Mouse (Mus musculus): ENCODE measurements at regions not wholly inside any gene's neighbourhood (a gene's known extent, or its start where the extent isn't known, plus 50 kb on each side); places are given as distances from the start of the nearest gene placed in this dataset.
A peak's percentile ranks its signal among the peaks of the same experiment; 100 is the strongest.

- Histone ChIP-seq H3K9ac (ENCODE audit: low read depth, low read length) (no peak overlapping the region), H3K9me3 (ENCODE audit: control insufficient read depth) (no peaks in the 10 kb centered on the region), H3K4me2 (replicated peaks; ENCODE audit: low read depth) (no peak overlapping the region), H3K27me3 (replicated peaks; ENCODE audit: control insufficient read depth, insufficient read depth, low read length) (no peaks in the 10 kb centered on the region), H3K36me3 (ENCODE audit: control insufficient read depth, insufficient read depth) (no peaks in the 10 kb centered on the region), H3K27ac (ENCODE audit: low read depth, low read length) (no peak overlapping the region), H3K4me3 (ENCODE audit: low read depth, low read length) (no peak overlapping the region), H3K4me1 (replicated peaks; ENCODE audit: control insufficient read depth, insufficient read depth, low read length) (no peaks in the 10 kb centered on the region)
- no peak for TF ChIP-seq CTCF (IDR thresholded peaks at IDR 0.05; ENCODE audit: low read depth)
- 69% methylated on average over 1 of the region's 1 CpGs for WGBS
- no peak for ATAC-seq
Observed at GRCm38 (mm10) chr9:30209806-30210205, 217.1 kb upstream of the Snx19 start.

DNA sequence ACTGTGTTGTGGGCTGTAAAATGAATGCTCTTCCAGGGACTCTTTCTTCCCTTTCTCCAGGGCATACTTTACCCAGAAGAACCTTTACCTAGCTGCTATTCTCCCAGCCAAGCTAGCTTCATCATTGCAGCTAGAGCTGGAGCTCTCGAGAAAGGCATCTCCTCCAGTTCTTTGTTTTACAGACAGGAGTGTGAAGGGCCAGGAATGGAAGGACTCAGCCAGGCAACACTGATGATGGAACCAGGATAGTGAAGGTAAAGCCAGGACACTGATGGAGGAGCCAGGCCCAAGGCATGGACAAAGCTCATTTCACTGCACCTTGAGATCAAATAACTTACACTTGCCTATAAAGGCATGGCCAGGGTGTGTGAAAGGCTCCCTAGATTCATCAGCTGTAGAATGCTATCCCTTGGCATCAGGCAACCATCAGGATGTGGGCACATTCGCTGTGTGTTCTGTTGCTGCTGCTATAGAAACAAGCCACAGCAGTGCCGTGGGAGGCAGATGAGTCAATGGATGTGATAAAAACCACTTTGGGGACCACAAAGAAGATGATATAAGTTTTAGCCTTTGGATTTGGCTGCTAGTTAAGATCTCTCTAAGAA, 214.3 kb upstream of the Snx19 start:
- H3K9ac ChIP-seq (ENCODE audit: low read depth, low read length), result no peak overlapping the region
- H3K4me2 ChIP-seq (replicated peaks; ENCODE audit: low read depth), result no peak overlapping the region
- TF ChIP-seq CTCF (IDR thresholded peaks at IDR 0.05; ENCODE audit: low read depth), result no peak
- H3K27me3 ChIP-seq (replicated peaks; ENCODE audit: control insufficient read depth, insufficient read depth, low read length), result no peaks in the 10 kb centered on the region
- ATAC-seq, result no peak
- no peaks in the 10 kb centered on the region for H3K36me3 ChIP-seq (ENCODE audit: control insufficient read depth, insufficient read depth)
- no peak overlapping the region for H3K4me3 ChIP-seq (ENCODE audit: low read depth, low read length)
- no peaks in the 10 kb centered on the region for H3K9me3 ChIP-seq (ENCODE audit: control insufficient read depth)
- WGBS, result 75% methylated on average over 3 of the region's 3 CpGs
- no peaks in the 10 kb centered on the region for H3K4me1 ChIP-seq (replicated peaks; ENCODE audit: control insufficient read depth, insufficient read depth, low read length)
- H3K27ac ChIP-seq (ENCODE audit: low read depth, low read length), result no peak overlapping the region

DNA sequence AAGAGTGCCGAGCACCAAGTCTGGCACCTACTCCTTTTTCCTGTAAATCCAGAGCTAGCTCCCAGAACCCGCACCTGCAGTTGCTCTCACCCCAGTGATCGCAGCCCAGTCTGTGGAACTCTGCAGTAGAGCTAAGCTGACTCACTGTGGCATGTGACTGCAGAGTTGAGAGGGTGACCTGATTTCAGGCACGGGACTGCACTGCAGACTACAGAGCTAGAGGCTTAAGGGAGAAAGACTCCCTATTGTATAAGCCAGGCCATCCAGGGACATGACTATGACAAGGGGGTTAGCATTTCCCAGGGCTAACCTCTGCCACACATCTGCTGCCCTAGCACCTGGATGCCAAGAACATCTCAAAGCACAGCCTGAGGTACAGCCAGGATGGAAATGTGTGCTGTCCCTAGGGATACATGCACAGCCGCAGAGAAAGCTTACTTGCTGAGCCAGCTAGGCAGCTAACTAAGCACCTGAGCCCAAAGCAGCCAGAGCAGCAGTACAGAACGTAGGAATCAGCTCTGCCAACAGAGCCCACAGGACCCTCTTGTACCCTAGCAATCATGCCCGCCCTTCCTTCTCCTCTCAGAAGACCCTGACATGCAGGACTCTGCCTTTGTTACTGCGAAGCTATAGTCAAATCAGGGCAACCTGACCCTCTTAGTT, 192.3 kb upstream of the Snx19 start:
- no peaks in the 10 kb centered on the region for H3K9me3 ChIP-seq (ENCODE audit: control insufficient read depth)
- H3K9ac ChIP-seq (ENCODE audit: low read depth, low read length), result no peak overlapping the region
- no peak overlapping the region for H3K4me3 ChIP-seq (ENCODE audit: low read depth, low read length)
- WGBS, result 78% methylated on average over 8 of the region's 8 CpGs
- no peak for TF ChIP-seq CTCF (IDR thresholded peaks at IDR 0.05; ENCODE audit: low read depth)
- no peaks in the 10 kb centered on the region for H3K4me1 ChIP-seq (replicated peaks; ENCODE audit: control insufficient read depth, insufficient read depth, low read length)
- H3K4me2 ChIP-seq (replicated peaks; ENCODE audit: low read depth), result no peak overlapping the region
- H3K36me3 ChIP-seq (ENCODE audit: control insufficient read depth, insufficient read depth), result no peaks in the 10 kb centered on the region
- no peaks in the 10 kb centered on the region for H3K27me3 ChIP-seq (replicated peaks; ENCODE audit: control insufficient read depth, insufficient read depth, low read length)
- H3K27ac ChIP-seq (ENCODE audit: low read depth, low read length), result no peak overlapping the region
- no peak for ATAC-seq

DNA sequence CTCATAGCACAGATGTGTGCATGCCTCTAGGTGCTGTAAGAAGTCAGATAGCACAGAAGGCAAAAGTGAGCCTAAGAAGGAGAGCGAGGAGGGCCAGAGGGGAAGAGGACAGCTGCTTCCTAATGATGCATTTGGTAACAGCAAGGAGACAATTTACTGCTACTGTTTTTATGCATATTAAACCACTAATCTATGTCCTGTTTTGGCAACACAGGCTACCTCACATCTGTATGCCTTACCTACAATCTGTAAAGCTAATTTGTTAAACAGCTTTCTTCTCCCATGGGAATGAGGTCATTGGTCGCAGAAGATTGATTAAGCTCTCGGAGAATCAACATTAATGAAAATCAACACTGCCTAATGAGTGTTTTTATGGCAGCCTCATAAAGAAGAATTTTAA, 191.1 kb upstream of the Snx19 start:
- H3K4me1 ChIP-seq (replicated peaks; ENCODE audit: control insufficient read depth, insufficient read depth, low read length), result no peaks in the 10 kb centered on the region
- no peak for ATAC-seq

DNA sequence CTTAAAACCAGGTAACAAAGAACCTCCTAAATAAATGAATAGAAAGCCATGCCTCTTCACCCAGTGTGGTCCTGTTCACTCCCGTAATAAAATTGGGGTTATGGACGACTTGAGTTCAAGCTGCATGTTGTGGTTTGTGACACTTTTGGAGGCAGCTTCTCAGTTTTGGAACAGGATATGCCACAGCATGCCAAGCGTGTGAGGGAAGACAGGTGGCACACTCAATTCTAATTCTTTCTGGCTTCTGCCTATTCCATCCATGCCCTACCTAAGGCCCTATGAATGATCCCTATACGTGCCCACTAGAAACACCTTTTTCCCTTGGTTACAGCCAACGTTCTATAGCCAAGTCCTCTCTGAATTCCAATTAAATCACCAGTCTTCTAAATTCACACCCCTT, 184.8 kb upstream of the Snx19 start:
- WGBS, result 77% methylated on average over 5 of the region's 5 CpGs
- no peak for ATAC-seq
- Histone ChIP-seq H3K27me3 (replicated peaks; ENCODE audit: control insufficient read depth, insufficient read depth, low read length) (no peaks in the 10 kb centered on the region), H3K9me3 (ENCODE audit: control insufficient read depth) (no peaks in the 10 kb centered on the region), H3K4me2 (replicated peaks; ENCODE audit: low read depth) (no peak overlapping the region), H3K4me1 (replicated peaks; ENCODE audit: control insufficient read depth, insufficient read depth, low read length) (no peaks in the 10 kb centered on the region), H3K4me3 (ENCODE audit: low read depth, low read length) (no peak overlapping the region), H3K9ac (ENCODE audit: low read depth, low read length) (no peak overlapping the region), H3K36me3 (ENCODE audit: control insufficient read depth, insufficient read depth) (no peaks in the 10 kb centered on the region), H3K27ac (ENCODE audit: low read depth, low read length) (no peak overlapping the region)
- no peak for TF ChIP-seq CTCF (IDR thresholded peaks at IDR 0.05; ENCODE audit: low read depth)

More for the DNA sequence above, 191.1 kb upstream of the Snx19 start:
- no peak overlapping the region for H3K4me2 ChIP-seq (replicated peaks; ENCODE audit: low read depth)
- H3K27ac ChIP-seq (ENCODE audit: low read depth, low read length), result no peak overlapping the region
- H3K9ac ChIP-seq (ENCODE audit: low read depth, low read length), result no peak overlapping the region
- no peaks in the 10 kb centered on the region for H3K27me3 ChIP-seq (replicated peaks; ENCODE audit: control insufficient read depth, insufficient read depth, low read length)
- WGBS, result 74% methylated on average over 3 of the region's 3 CpGs
- H3K4me3 ChIP-seq (ENCODE audit: low read depth, low read length), result no peak overlapping the region
- no peak for TF ChIP-seq CTCF (IDR thresholded peaks at IDR 0.05; ENCODE audit: low read depth)
- no peaks in the 10 kb centered on the region for H3K36me3 ChIP-seq (ENCODE audit: control insufficient read depth, insufficient read depth)
- no peaks in the 10 kb centered on the region for H3K9me3 ChIP-seq (ENCODE audit: control insufficient read depth)

- Histone ChIP-seq H3K9me3 (ENCODE audit: control insufficient read depth) (no peaks in the 10 kb centered on the region), H3K4me1 (replicated peaks; ENCODE audit: control insufficient read depth, insufficient read depth, low read length) (no peaks in the 10 kb centered on the region), H3K4me2 (replicated peaks; ENCODE audit: low read depth) (no peak overlapping the region), H3K27me3 (replicated peaks; ENCODE audit: control insufficient read depth, insufficient read depth, low read length) (no peaks in the 10 kb centered on the region), H3K9ac (ENCODE audit: low read depth, low read length) (no peak overlapping the region), H3K4me3 (ENCODE audit: low read depth, low read length) (no peak overlapping the region), H3K27ac (ENCODE audit: low read depth, low read length) (no peak overlapping the region), H3K36me3 (ENCODE audit: control insufficient read depth, insufficient read depth) (no peaks in the 10 kb centered on the region)
- WGBS, result 25% methylated on average over 11 of the region's 11 CpGs
- ATAC-seq, result no peak
- peak; percentile 88 for TF ChIP-seq CTCF (IDR thresholded peaks at IDR 0.05; ENCODE audit: low read depth)
Observed at GRCm38 (mm10) chr9:30264533-30265168, 162.3 kb upstream of the Snx19 start.
